Mouse (Mus musculus) frontal cortex, postnatal 14 days (tissue): ENCODE measurements around the gene Esp24.
"Not testable (repeated sequence)": the region's sequence is repeated elsewhere in the genome, so short reads cannot be mapped to it uniquely, and the experiment has no call there.

Source experiments
- DNase-seq, 2 experiments: peaks; one replicate each; pipeline ENCODE4 v3.0.0; 2022; ENCODE audit warnings: low spot score in 2 of 2

The Esp24 gene

GRCm38 (mm10) chr17:39036395-39036794 is at the start of gene Esp24:
Gene Esp24 (plus strand): TSS chr17:39036695.
- not testable (repeated sequence) for DNase-seq

DNA sequence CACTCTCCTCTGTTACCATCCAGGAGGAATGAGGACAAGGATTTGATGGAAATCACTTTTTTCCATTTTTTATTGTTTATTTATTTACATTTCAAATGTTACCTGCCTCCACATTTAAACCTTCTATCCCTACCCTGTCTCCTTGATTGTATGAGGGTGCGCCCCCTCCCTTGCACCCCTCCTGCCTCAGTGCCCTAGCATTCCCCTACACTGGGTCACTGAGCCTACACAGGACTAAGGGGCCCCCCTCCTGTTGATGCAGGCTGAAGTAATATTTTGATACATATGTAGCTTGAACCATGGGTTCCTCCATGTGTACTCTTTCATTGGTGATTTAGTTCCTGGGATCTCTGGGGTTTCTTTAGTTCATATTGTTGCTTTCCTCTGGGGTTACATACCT is 26.6 kb upstream of the Esp24 start:
- no peak for DNase-seq

- DNase-seq: no peak
Observed at GRCm38 (mm10) chr17:39010675-39011638, 25.5 kb upstream of the Esp24 start.

- no peak for DNase-seq
Observed at GRCm38 (mm10) chr17:39017184-39017583, 19.3 kb upstream of the Esp24 start.

- DNase-seq: no peak
Observed at GRCm38 (mm10) chr17:39043241-39043640, 6.7 kb downstream of the Esp24 start, which contains the start of gene Gm21903. Gene Gm21903 (minus strand): TSS chr17:39043341.

DNA sequence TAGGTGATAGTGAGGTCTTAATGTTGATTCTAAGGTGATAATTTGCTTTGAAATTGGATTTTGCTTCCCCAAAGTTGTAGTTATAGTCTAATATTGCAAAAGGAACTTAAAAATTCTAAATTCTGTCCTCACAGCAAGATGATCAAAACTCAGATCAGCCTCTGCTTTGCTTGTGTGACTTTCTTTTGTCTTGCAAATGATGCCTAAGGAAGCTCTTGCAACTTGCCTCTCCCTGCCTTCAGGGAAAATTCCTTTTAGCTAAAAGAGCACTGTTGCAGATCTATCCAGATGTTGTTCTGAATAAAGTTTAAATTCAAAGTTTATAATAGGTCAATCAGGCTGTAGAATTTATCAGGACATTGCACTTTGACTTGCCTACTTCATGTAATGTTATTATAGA is 27.1 kb downstream of the Esp24 start:
- DNase-seq: no peak

- DNase-seq: no peak
Observed at GRCm38 (mm10) chr17:39076937-39077336, 40.4 kb downstream of the Esp24 start, which contains the start of gene Esp23. Gene Esp23 (minus strand): TSS chr17:39077037.
